Mouse (Mus musculus): ENCODE data around the gene Lrrc4c. TPM values are rescaled to one million over a fixed set of nuclear protein-coding genes. Genes with fewer than 3 reads are reported as not detected.

Lrrc4c gene
- polyA plus RNA-seq, 2 experiments = 2.0 to 3.2 TPM

DNA sequence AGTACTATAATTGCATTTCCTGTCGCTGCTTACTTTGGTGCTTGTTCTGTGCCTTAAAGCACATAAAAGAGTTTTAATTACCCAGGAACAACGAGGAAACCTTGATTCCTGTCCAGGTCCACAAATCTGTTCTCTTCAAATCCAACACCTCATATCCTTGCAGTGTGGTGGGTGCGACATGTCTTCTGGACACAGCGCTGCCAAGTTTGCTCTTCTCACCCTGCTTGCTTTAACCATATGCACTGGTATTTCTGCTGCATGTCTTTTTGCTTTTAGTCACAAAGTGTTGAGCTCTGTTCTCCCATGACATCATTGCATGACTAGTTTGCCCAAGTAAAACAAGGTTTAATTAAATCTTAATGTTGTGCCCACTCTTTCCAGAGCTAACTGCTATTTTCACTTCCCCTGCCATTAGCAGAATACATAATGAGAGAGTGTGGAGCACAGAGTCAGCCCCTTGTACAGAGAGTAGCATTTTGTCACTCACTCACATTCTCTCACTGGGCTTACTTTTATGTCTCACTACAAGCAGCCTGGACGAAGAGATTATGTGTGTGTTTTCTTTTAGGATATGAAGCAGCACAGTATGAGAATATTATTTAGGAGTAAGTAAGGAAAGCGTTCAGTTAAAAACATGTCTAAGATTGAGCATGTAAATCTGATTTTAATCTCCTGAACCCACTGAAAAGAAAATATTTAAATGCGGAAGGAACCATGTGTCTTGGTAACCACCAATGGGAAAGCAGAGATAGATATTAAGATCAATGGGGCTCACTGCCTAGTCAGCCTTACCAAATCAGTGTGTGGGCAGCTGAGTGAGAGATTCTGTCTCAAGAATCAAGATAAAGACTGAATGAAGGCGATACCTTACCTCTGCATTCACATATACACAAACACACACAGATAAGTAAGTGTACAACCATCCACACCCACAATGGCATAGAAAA, 1096.7 kb downstream of the Lrrc4c start:
- ATAC-seq (ENCODE audit: low FRiP score, low read depth) = no peak
- no peak for TF ChIP-seq POLR2A (IDR thresholded peaks at IDR 0.05; ENCODE audit: borderline replicate concordance, extremely low read depth, insufficient read depth, insufficient read length)

DNA sequence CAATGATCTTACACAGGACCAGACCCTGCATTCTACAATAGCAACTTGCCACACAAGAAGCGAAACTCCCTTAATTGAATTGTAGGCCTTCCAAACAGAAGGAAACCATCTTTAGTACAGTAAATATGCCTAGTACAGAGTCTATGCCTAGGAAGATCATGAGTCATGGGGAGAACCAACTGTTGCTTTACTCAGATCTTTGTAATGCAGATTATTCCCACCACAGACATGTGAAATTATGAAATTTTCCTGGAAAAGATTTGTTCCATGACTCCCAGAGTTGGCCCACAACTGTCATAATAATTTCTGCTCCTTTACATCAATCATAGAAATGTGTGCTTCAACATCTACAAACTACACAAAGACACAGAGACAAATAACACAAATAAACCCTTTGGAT, 1116.2 kb downstream of the Lrrc4c start:
- no peak overlapping the region for H3K9ac ChIP-seq (ENCODE audit: low read depth, low read length, severe bottlenecking)
- H3K4me3 ChIP-seq (replicated peaks; ENCODE audit: low read length) = no peak overlapping the region
- H3K27me3 ChIP-seq (ENCODE audit: control insufficient read depth, insufficient read depth, low read length) = no peaks in the 10 kb centered on the region
- H3K9me3 ChIP-seq (ENCODE audit: control insufficient read depth, low read length) = no peaks in the 10 kb centered on the region
- no peaks in the 10 kb centered on the region for H3K36me3 ChIP-seq (ENCODE audit: control insufficient read depth, insufficient read depth, low read length)
- ATAC-seq (ENCODE audit: low FRiP score, low read depth) (no peak), DNase-seq (ENCODE audit: low spot score) (no peak)
- no peak for TF ChIP-seq POLR2A (IDR thresholded peaks at IDR 0.05; ENCODE audit: borderline replicate concordance, extremely low read depth, insufficient read depth, insufficient read length)
- 90% methylated on average over 1 of the region's 1 CpGs for WGBS
- H3K27ac ChIP-seq (replicated peaks; ENCODE audit: low read depth, low read length) = no peak overlapping the region
- H3K4me1 ChIP-seq (ENCODE audit: control insufficient read depth, insufficient read depth, low read length) = no peaks in the 10 kb centered on the region
- no peak overlapping the region for H3K4me2 ChIP-seq (replicated peaks; ENCODE audit: low read depth, low read length, severe bottlenecking)

More for the DNA sequence above, 1096.7 kb downstream of the Lrrc4c start:
- no peaks in the 10 kb centered on the region for H3K4me1 ChIP-seq (ENCODE audit: control insufficient read depth, insufficient read depth, low read length)
- H3K9ac ChIP-seq (ENCODE audit: low read depth, low read length, severe bottlenecking) = no peak overlapping the region
- 68% methylated on average over 8 of the region's 8 CpGs for WGBS
- no peak overlapping the region for H3K27ac ChIP-seq (replicated peaks; ENCODE audit: low read depth, low read length)
- DNase-seq (ENCODE audit: low spot score) = no peak
- no peak overlapping the region for H3K4me3 ChIP-seq (replicated peaks; ENCODE audit: low read length)
- no peak overlapping the region for H3K4me2 ChIP-seq (replicated peaks; ENCODE audit: low read depth, low read length, severe bottlenecking)
- H3K36me3 ChIP-seq (ENCODE audit: control insufficient read depth, insufficient read depth, low read length) = no peaks in the 10 kb centered on the region
- H3K9me3 ChIP-seq (ENCODE audit: control insufficient read depth, low read length) = no peaks in the 10 kb centered on the region
- no peaks in the 10 kb centered on the region for H3K27me3 ChIP-seq (ENCODE audit: control insufficient read depth, insufficient read depth, low read length)

GRCm38 (mm10) chr2:97435616-97436015, 1117.6 kb downstream of the Lrrc4c start:
- DNase-seq (ENCODE audit: low spot score) (no peak), ATAC-seq (ENCODE audit: low FRiP score, low read depth) (no peak)
- no peak overlapping the region for H3K4me3 ChIP-seq (replicated peaks; ENCODE audit: low read length)
- 87% methylated on average over 2 of the region's 2 CpGs for WGBS
- no peaks in the 10 kb centered on the region for H3K4me1 ChIP-seq (ENCODE audit: control insufficient read depth, insufficient read depth, low read length)
- H3K9ac ChIP-seq (ENCODE audit: low read depth, low read length, severe bottlenecking) = no peak overlapping the region
- no peak for TF ChIP-seq POLR2A (IDR thresholded peaks at IDR 0.05; ENCODE audit: borderline replicate concordance, extremely low read depth, insufficient read depth, insufficient read length)
- no peak overlapping the region for H3K27ac ChIP-seq (replicated peaks; ENCODE audit: low read depth, low read length)
- H3K36me3 ChIP-seq (ENCODE audit: control insufficient read depth, insufficient read depth, low read length) = no peaks in the 10 kb centered on the region
- H3K9me3 ChIP-seq (ENCODE audit: control insufficient read depth, low read length) = no peaks in the 10 kb centered on the region
- no peaks in the 10 kb centered on the region for H3K27me3 ChIP-seq (ENCODE audit: control insufficient read depth, insufficient read depth, low read length)
- no peak overlapping the region for H3K4me2 ChIP-seq (replicated peaks; ENCODE audit: low read depth, low read length, severe bottlenecking)

DNA sequence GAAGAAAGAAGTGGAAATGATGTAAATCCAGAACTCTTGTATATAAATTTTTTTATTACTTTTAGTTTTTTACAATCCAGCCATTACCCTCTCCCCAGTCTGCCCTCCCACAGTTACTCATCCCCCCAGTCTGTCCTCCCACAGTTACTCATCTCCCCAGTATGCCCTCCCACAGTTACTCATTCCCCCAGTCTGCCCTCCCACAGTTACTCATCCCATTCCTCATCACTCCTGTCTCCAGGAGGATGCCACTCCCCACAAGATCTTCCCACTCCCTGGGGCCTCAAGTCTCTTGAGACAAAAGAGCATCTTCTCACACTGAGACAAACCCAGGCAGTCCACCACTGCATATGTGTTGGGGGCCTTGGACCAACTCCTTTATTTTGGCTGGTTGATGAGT, 1119.8 kb downstream of the Lrrc4c start:
- Histone ChIP-seq H3K27ac (replicated peaks; ENCODE audit: low read depth, low read length) (no peak overlapping the region), H3K4me2 (replicated peaks; ENCODE audit: low read depth, low read length, severe bottlenecking) (no peak overlapping the region), H3K9me3 (ENCODE audit: control insufficient read depth, low read length) (no peaks in the 10 kb centered on the region), H3K27me3 (ENCODE audit: control insufficient read depth, insufficient read depth, low read length) (no peaks in the 10 kb centered on the region), H3K4me1 (ENCODE audit: control insufficient read depth, insufficient read depth, low read length) (no peaks in the 10 kb centered on the region), H3K36me3 (ENCODE audit: control insufficient read depth, insufficient read depth, low read length) (no peaks in the 10 kb centered on the region), H3K9ac (ENCODE audit: low read depth, low read length, severe bottlenecking) (no peak overlapping the region), H3K4me3 (replicated peaks; ENCODE audit: low read length) (no peak overlapping the region)
- DNase-seq (ENCODE audit: low spot score) = no peak
- no peak for TF ChIP-seq POLR2A (IDR thresholded peaks at IDR 0.05; ENCODE audit: borderline replicate concordance, extremely low read depth, insufficient read depth, insufficient read length)
- ATAC-seq (ENCODE audit: low FRiP score, low read depth) = no peak

DNA sequence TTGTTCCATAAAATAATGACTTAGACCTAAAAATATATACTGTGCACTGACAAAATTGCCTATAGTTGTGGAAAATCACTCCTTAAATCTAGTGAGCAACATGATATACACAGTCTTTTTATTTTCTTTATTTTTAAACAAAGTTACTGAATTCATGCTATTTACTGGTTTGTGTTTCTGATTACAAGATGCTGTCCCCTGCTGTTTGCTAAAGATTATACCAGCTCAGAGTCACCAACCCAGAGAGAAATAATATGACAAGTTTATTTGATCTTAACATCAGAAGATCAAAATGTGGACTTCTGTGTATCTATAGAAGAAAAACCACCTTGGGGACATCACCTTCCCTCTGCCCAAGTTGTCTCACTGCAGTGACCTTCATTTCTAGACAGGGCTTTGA, 1145.6 kb downstream of the Lrrc4c start:
- no peaks in the 10 kb centered on the region for H3K4me1 ChIP-seq (ENCODE audit: control insufficient read depth, insufficient read depth, low read length)

More for the DNA sequence above, 1145.6 kb downstream of the Lrrc4c start:
- H3K4me3 ChIP-seq (replicated peaks; ENCODE audit: low read length) = no peak overlapping the region
- H3K4me2 ChIP-seq (replicated peaks; ENCODE audit: low read depth, low read length, severe bottlenecking) = no peak overlapping the region
- no peaks in the 10 kb centered on the region for H3K9me3 ChIP-seq (ENCODE audit: control insufficient read depth, low read length)
- 0 out of 2 replicates have a peak, but pooled peaks cover 5% of the 10 kb centered on the region for H3K27me3 ChIP-seq (ENCODE audit: control insufficient read depth, insufficient read depth, low read length)
- no peak overlapping the region for H3K9ac ChIP-seq (ENCODE audit: low read depth, low read length, severe bottlenecking)
- TF ChIP-seq POLR2A (IDR thresholded peaks at IDR 0.05; ENCODE audit: borderline replicate concordance, extremely low read depth, insufficient read depth, insufficient read length) = no peak
- ATAC-seq (ENCODE audit: low FRiP score, low read depth) (no peak), DNase-seq (ENCODE audit: low spot score) (no peak)
- H3K36me3 ChIP-seq (ENCODE audit: control insufficient read depth, insufficient read depth, low read length) = no peaks in the 10 kb centered on the region
- H3K27ac ChIP-seq (replicated peaks; ENCODE audit: low read depth, low read length) = no peak overlapping the region
